Mouse (Mus musculus) urinary bladder, postnatal 25 days (tissue): ENCODE data around the gene Akap5.

Experiments
- DNase-seq: peaks from one replicate; pipeline ENCODE4 v3.0.0; 2022; ENCODE audit warnings: low spot score

Akap5 gene

GRCm38 (mm10) chr12:76310633-76311032, 14.1 kb upstream of the Akap5 start:
- DNase-seq: no peak

GRCm38 (mm10) chr12:76311227-76311626, 13.5 kb upstream of the Akap5 start:
- DNase-seq: no peak

DNA sequence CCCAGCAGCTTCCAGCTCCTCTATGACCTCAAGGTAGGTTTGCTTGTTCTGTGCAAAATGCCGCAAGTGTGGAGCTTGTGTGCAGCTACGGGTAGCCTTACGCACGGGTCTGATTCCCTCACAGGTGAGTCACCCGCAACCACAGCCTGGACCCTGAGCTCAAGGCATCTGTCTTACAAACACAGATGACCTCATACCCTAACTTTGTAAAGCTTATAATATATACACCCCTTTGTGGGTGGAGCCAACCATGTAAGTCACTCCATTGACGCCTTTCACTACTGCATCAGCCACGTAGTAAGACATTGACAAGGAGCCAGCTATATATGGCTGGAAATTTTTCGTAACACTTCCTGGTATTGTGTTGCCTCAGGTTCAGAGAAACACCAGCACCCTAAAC, 12.7 kb upstream of the Akap5 start:
- no peak for DNase-seq

DNA sequence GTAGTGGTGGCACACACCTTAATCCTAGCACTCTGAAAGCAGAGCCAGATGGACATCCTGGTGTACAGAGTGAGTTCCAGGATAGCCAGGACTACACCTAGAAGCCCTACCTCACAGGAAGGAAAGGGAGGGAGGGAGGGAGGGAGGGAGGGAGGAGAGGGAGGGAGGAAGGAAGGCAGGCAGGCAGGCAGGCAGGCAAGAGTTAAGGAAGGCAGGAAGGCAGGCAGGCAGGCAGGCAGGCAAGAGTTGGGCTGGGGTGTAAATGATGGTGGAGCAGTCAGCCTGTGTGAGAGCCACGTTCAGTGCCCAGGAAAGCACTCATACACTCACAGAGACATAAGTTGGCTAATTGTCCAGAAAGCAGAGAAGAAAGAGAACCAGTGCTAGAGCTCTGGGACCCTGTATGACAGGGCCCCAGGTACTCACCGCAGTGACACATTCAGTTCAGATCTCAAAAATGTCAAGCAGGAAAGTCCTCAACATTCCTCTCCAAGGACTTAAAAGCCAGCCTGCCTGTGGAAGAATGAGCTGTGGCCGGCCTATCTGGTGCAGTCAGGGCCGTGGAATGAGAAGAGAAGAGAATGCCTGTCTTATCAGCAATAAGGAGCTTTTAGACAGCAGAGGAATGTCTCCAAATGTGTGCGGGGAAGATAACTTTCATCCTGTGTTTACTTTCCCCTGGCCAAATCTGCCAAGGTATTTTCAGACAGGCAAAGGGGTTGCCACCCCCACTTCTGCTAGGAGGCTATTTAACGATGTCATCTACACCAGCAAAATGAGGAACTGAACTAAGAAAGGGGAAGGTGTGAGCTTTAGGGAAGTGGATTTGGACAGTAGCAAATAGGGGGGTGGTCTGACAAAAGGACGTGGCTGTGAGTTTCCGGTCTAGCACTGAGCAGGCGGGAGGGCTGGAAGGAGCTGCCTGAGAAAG, 6.1 kb upstream of the Akap5 start:
- DNase-seq: no peak

- DNase-seq: no peak
Measured at GRCm38 (mm10) chr12:76326437-76327220, 1.9 kb downstream of the Akap5 start.

- DNase-seq: no peak
Measured at GRCm38 (mm10) chr12:76328567-76329354, 4.1 kb downstream of the Akap5 start.

DNA sequence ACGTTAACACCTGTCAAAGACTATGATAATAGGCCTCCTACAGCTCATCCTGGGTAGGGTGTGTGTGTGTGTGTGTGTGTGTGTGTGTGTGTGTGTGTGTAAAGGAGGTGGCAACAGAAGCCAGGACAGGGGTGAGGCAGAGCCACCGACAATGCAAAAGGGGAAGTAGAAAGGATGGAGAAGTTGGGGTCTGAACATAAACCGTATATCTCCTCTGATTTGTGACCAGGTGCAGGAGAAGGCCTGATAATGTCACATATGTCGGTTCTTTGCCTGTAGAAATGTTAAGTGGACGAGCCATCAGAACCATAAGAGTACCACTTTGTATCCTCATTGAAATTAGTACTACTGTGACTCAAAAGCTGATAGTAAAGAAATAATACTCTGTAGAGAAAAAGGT, 9.0 kb downstream of the Akap5 start:
- DNase-seq: no peak

- no peak for DNase-seq
Measured at GRCm38 (mm10) chr12:76335641-76336040, 10.9 kb downstream of the Akap5 start.

- DNase-seq: no peak
Measured at GRCm38 (mm10) chr12:76336111-76336965, 11.6 kb downstream of the Akap5 start.

GRCm38 (mm10) chr12:76341080-76341479, 16.4 kb downstream of the Akap5 start:
- DNase-seq: peak; percentile 36

GRCm38 (mm10) chr12:76345759-76346455, 21.2 kb downstream of the Akap5 start:
- no peak for DNase-seq

DNA sequence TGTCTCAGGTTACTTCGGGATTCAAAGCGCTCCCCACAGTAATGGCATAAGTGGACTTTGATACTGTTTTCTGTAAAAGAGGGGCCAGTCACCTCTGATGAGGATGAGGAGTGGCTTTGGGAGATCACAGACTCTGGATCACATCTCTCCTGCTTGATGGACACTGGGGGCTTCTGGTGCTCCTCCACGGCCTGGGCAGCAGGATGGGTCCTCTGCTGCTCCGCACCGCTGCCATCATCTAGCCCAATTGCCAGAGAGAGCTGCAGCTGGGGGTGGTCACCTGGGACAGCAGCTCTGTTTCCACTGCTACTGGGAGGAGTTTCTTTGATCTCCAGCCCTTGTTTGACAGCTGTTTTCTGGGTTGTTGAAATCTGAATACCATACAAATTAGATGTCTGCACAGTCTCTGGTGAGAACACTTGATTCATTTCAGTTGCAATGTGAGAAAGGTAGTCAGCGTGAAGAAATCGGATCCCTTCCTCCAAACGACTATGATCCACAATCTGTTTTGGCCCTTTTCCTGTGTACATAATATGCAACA, 25.1 kb downstream of the Akap5 start:
- DNase-seq: no peak

- no peak for DNase-seq
Measured at GRCm38 (mm10) chr12:76360868-76361267, 36.2 kb downstream of the Akap5 start.

GRCm38 (mm10) chr12:76361405-76362302, 37.0 kb downstream of the Akap5 start:
- DNase-seq: no peak

GRCm38 (mm10) chr12:76362303-76362676, 37.6 kb downstream of the Akap5 start:
- DNase-seq: no peak

DNA sequence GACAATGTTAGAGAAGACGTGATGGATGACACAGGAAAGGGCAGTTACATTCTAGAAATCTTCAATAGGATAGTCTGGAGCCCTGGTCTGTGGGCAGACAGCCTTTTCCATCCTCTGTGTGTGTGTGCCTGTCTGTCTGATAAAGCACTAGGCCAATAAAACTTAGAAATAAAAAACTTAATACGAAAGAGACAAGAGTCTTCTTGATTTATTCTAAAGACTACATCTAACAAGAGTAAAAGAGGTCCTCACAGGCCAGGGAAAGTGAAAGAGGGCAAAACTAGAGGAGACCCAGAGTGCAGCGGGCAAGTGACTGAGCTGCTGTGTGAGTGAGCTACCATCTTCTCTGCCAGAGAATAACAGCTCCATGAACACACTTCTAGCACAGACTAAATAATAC, 41.6 kb downstream of the Akap5 start:
- DNase-seq: no peak

DNA sequence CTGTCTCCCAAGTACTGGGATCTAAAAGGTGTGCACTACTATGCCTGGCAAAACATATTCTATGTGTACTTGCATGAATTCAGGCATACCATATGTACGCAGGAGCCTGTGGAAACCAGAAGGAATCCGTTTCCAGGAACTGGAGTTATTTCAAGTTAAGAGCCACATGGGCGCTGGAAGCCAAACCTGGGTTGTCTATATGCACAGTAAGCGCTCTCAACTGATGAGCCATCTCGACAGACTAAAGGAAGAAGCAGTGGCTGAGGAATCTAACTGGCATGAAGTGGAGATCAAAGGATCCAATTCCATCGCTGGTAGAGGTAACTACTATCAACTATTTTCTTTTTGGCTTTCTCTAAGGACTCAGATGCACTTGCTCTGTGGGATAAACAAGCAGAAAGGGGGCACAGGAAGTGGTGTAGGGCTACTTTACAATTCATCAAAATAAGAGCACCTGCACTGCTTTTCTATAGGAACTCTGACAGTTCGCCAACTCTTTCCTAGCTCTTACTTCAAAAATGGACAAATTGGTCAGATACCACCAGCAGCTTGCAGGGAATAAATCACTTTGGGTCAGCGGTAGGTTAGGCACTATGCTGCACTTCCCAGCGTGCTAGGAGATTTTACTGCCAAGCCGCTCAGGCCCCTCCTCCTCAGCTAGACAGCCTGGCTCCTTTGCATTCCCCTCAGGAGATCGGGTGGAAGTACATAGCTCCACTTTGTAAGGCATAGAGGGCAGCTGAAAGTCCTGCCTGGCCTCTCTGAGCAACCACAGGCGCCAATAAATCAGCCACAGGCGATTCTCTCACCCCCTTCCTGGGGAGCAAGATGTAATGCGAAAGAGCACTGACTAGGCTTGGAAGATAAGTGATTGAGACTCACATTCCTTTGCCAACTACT, 42.7 kb downstream of the Akap5 start:
- DNase-seq: no peak

DNA sequence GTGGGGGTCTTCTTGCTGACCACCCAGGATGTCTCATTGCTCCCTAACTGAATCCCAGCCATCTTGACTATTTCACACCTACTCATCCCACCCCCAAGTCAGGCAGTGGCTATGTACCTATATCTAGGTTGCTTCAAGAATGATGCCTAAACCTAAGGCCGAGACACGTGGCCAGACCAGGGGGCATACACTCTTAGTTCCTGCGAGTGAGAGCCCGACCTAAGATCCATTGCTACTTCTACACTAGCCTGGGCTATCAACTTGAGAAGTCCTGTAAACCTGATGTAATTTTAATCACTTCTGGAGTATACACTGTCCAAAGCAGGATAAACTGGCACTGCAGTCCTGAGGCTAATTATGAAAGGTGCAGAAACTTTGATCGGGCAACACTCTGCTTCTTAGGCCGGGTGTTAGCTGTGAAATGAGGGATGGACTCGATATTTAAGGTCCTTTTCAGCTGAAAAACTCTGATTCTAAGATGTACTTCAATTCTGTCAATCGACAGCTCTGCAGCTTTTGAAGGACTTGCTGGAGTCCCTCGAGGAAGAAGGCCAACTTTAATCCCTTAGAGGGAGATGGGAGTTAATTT, 43.6 kb downstream of the Akap5 start:
- DNase-seq: no peak
